Mouse (Mus musculus) brown adipose tissue, adult 24 weeks (tissue): Measurements from ENCODE around the gene Gm572. TPM values are rescaled to one million over a fixed set of nuclear protein-coding genes. Genes with fewer than 3 reads are reported as not detected.

Experiments
- H3K27ac ChIP-seq: fragments of 200-500 bp; replicated peaks from 2 replicates; pipeline ENCODE4 v1.5.1; 2012; ENCODE audit warnings: low read depth, mild to moderate bottlenecking, low read length
- H3K4me1 ChIP-seq: fragments of 200-500 bp; 2 replicates; pipeline ENCODE4 v1.6.1; 2012; ENCODE audit warnings: low read length, mixed read lengths; ENCODE audit not compliant: control insufficient read depth, insufficient read depth, insufficient read length
- H3K4me3 ChIP-seq: fragments of 200-500 bp; 2 replicates; pipeline ENCODE4 v1.5.1; 2012; ENCODE audit warnings: low read depth, mild to moderate bottlenecking, low read length, moderate library complexity; ENCODE audit not compliant: insufficient read depth
- polyA plus RNA-seq: library from polyadenylated mRNA; stranded (reverse); fragments of >200 nt; gene quantifications from 2 replicates; pipeline ENCODE4 v1.2.4, GENCODE M21; 2012; ENCODE audit not compliant: missing spikeins, insufficient read depth, insufficient read length

The Gm572 gene
- not detected in 2 replicates for polyA plus RNA-seq

- Histone ChIP-seq H3K27ac (no peak within 1 kb of the TSS), H3K4me3 (peak within 1 kb of the TSS; percentile 36; the same call in 1 of the 2 replicates), H3K4me1 (no peaks in the 10 kb centered on the region)
These were observed at the start of gene Gm572 for GRCm38 (mm10) chr4:148643291-148644156. Gene Gm572, plus strand, starts transcription at chr4:148643317.

GRCm38 (mm10) chr4:148593996-148594395 is 49.1 kb upstream of the Gm572 start:
- Histone ChIP-seq H3K4me3 (no peak overlapping the region), H3K27ac (no peak overlapping the region), H3K4me1 (peaks cover 3% of the 10 kb centered on the region)

GRCm38 (mm10) chr4:148595916-148596315 is 47.2 kb upstream of the Gm572 start:
- Histone ChIP-seq H3K4me3 (no peak overlapping the region), H3K4me1 (no peaks in the 10 kb centered on the region; the same call in 1 of the 2 replicates), H3K27ac (no peak overlapping the region)

- no peak overlapping the region for H3K4me3 ChIP-seq
- no peaks in the 10 kb centered on the region; the same call in 1 of the 2 replicates for H3K4me1 ChIP-seq
- H3K27ac ChIP-seq: no peak overlapping the region
These were observed 46.4 kb upstream of the Gm572 start for GRCm38 (mm10) chr4:148596731-148597130.

- Histone ChIP-seq H3K4me3 (no peak overlapping the region), H3K27ac (no peak overlapping the region), H3K4me1 (no peaks in the 10 kb centered on the region)
These were observed 44.3 kb upstream of the Gm572 start for GRCm38 (mm10) chr4:148598826-148599225.

GRCm38 (mm10) chr4:148600316-148600715 is 42.8 kb upstream of the Gm572 start:
- no peak overlapping the region for H3K4me3 ChIP-seq
- H3K27ac ChIP-seq: no peak overlapping the region
- no peaks in the 10 kb centered on the region for H3K4me1 ChIP-seq

GRCm38 (mm10) chr4:148601871-148602270 is 41.2 kb upstream of the Gm572 start:
- H3K4me3 ChIP-seq: no peak overlapping the region
- no peaks in the 10 kb centered on the region for H3K4me1 ChIP-seq
- H3K27ac ChIP-seq: peak overlapping the region; percentile 61; the same call in 1 of the 2 replicates

GRCm38 (mm10) chr4:148602357-148603120 is 40.6 kb upstream of the Gm572 start, which contains the start of gene Masp2:
Gene Masp2, plus strand, starts transcription at chr4:148602554.
- Histone ChIP-seq H3K4me1 (no peaks in the 10 kb centered on the region), H3K27ac (peak within 1 kb of the TSS; percentile 61), H3K4me3 (no peak within 1 kb of the TSS)

- no peak overlapping the region for H3K4me3 ChIP-seq
- no peaks in the 10 kb centered on the region for H3K4me1 ChIP-seq
- H3K27ac ChIP-seq: no peak overlapping the region
These were observed 39.6 kb upstream of the Gm572 start for GRCm38 (mm10) chr4:148603376-148604139.

GRCm38 (mm10) chr4:148604141-148604540 is 39.0 kb upstream of the Gm572 start:
- no peak overlapping the region for H3K27ac ChIP-seq
- no peak overlapping the region for H3K4me3 ChIP-seq
- H3K4me1 ChIP-seq: no peaks in the 10 kb centered on the region

GRCm38 (mm10) chr4:148604541-148605165 is 38.5 kb upstream of the Gm572 start:
- Histone ChIP-seq H3K27ac (no peak overlapping the region), H3K4me1 (no peaks in the 10 kb centered on the region), H3K4me3 (no peak overlapping the region)

GRCm38 (mm10) chr4:148607758-148608157 is 35.4 kb upstream of the Gm572 start:
- Histone ChIP-seq H3K4me1 (no peaks in the 10 kb centered on the region), H3K4me3 (no peak overlapping the region), H3K27ac (no peak overlapping the region)

- Histone ChIP-seq H3K4me1 (no peaks in the 10 kb centered on the region), H3K27ac (no peak overlapping the region), H3K4me3 (no peak overlapping the region)
These were observed 33.3 kb upstream of the Gm572 start for GRCm38 (mm10) chr4:148609805-148610204.

- no peak overlapping the region for H3K27ac ChIP-seq
- H3K4me3 ChIP-seq: no peak overlapping the region
- H3K4me1 ChIP-seq: no peaks in the 10 kb centered on the region
These were observed 32.3 kb upstream of the Gm572 start for GRCm38 (mm10) chr4:148610631-148611364.
